Mouse (Mus musculus) gastrocnemius, postnatal 36 days (tissue): ENCODE results near the gene Trim62. TPM values are rescaled to one million over a fixed set of nuclear protein-coding genes. Genes with fewer than 3 reads are reported as not detected.

Experiments
- DNase-seq, 2 experiments: peaks; one replicate each; pipeline ENCODE4 v3.0.0; 2022
- intact Hi-C: fragments of 180-260 bp; cut with DNase I; formaldehyde crosslinking; loops from one replicate; pipeline ENCODE4 v1.15.1; 2025
- total RNA-seq, 2 experiments: library from RNA; stranded (reverse); gene quantifications; 2 replicates each; pipeline ENCODE4 v1.2.3; 2021

The Trim62 gene
- total RNA-seq, 2 experiments from 2014 or later: 0.51 to 0.79 TPM

DNA sequence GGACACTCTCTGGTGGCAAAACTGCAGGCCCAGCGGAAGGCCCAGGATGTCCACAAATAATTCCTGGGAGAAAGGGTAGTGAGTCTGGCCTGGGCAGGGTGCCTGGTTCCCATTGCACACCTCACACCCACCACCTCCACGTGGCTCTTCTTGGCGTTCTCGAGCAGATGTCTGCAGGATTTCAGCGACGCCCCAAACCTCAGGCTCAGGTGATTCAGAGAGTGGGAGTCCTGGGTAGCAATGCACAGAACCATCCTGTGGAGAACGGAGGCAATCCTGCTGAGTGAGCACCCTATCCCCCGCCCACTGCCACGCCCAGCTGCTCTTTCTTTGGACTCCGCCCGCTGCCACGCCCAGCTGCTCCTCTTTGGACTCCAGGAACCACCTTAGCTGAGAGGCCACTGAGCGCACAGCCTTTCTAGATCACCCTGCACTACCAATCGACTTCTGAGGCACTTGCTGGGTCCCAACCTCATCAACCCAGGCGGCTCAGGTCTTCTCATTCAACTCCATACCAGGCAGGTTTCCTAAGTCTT is 66.2 kb downstream of the Trim62 start:
- no peak for DNase-seq
- intact Hi-C loops: no loop called here

DNA sequence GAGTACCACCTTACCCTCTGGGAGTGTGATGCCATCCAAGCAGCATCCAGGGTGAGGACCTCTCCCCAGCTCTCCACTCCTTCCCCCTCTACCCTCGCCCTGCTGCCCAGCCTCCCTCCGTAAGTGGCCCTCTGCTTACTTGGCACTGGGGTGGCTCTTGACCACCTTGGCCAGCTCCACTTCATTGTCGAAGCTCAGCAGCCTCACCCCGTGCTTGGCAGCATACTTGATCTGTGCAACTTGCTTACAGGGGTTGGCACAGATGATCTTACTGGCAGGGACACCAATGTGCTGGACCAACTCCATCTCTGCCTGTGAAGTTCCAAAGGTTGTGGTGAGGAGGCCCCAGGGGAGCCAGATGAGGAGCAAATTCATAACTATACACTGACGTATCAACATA is 67.1 kb downstream of the Trim62 start:
- no peak for DNase-seq
- intact Hi-C loops: no loop called here

DNA sequence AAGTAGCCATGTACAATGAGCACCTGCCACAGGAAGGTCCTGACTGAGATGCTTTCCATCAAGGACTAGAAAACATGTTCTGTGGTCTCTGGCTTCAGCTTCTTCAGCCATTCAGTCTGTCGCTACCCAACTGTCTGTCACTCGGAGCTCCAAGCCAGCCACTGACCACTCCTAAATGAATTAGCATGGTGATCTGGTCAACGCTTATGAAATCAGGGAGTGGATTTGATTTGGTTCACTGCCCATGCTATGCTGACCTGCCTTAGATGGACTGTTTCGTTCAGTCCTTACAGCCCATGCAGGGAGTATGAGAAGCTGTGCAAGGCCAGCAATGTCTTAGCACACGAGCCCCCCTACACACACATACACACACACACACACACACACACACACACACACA is 70.5 kb downstream of the Trim62 start:
- intact Hi-C loops: no loop called here

DNA sequence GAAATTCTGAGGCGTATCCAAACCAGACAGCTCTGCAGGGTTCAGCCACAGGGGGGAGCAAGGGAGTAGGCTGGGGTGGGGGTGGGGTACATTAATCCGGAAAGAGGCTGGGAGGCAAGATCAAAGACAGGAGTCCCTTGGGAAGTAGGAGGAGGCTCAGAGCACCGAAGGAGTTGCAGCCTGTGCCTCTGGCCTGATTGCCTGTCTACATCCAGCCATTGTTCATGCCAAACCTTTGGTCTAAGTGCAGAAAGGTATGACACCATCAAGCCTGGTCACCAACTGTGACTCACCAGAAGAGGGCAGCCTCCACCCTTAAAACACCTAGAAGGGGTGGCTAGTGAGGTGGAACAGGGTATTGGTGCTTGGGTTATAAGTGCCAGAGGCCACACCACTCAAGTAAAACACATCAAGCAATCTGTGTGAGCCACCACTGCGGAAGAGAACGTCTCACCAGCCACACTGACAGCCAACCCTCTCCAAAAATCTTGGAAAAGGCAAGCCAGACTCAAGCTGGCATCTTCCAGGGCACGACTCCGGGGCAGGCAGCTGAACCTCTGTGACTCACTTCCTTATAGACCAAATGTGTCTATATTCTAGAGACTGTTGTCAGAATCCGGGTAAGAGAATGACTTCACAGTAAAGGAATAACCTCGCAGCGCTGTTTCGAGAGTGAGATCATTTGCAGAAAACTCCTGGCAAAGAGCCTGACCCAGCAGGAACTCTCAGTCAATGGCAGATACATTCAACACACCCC is 74.0 kb downstream of the Trim62 start:
- intact Hi-C loops: no loop called here

More for the DNA sequence above, 70.5 kb downstream of the Trim62 start:
- DNase-seq: no peak

GRCm38 (mm10) chr4:128958156-128958555 is 74.8 kb downstream of the Trim62 start:
- DNase-seq: no peak
- intact Hi-C loops: no loop called here

More for the DNA sequence above, 74.0 kb downstream of the Trim62 start:
- DNase-seq: no peak

GRCm38 (mm10) chr4:128958849-128959248 is 75.5 kb downstream of the Trim62 start:
- no peak for DNase-seq
- intact Hi-C loops: no loop called here

- no peak for DNase-seq
- intact Hi-C loops: no loop called here
Measured at GRCm38 (mm10) chr4:128959676-128960075, 76.3 kb downstream of the Trim62 start.

Other genes starting within 250 kb of the Trim62 start
- 10 to 100 TPM; 15.5 to 17.8 TPM for gene Phc2, start 228.9 kb upstream of the Trim62 start, total RNA-seq
- under 1 TPM; 0.10 to 0.20 TPM for gene A3galt2, start 128.2 kb upstream of the Trim62 start, total RNA-seq
- gene Zfp362, start 77.5 kb upstream of the Trim62 start, total RNA-seq: 10 to 100 TPM in 1 of 2 experiments, 1 to 10 TPM in 1; 8.4 to 10.4 TPM
- gene Azin2, start 78.9 kb downstream of the Trim62 start, total RNA-seq: 1 to 10 TPM; 2.2 to 2.6 TPM
- gene Ak2, start 108.4 kb downstream of the Trim62 start, total RNA-seq: 10 to 100 TPM; 28.1 to 34.1 TPM
- 10 to 100 TPM; 20.3 to 22.7 TPM for gene Rnf19b, start 174.7 kb downstream of the Trim62 start, total RNA-seq
- gene Tmem54, start 222.0 kb downstream of the Trim62 start, total RNA-seq: not detected
- not detected for gene Hpca, start 238.5 kb downstream of the Trim62 start, total RNA-seq